Mouse (Mus musculus) lung, postnatal 36 days (tissue): ENCODE data around the gene Psme2b.
A peak's percentile ranks its signal among the peaks of the same experiment; 100 is the strongest.
"Not testable (repeated sequence)": the region's sequence is repeated elsewhere in the genome, so short reads cannot be mapped to it uniquely, and the experiment has no call there.

Experiments used
- DNase-seq: peaks from one replicate; pipeline ENCODE4 v3.0.0; 2022; ENCODE audit warnings: mixed read lengths

The Psme2b gene

DNA sequence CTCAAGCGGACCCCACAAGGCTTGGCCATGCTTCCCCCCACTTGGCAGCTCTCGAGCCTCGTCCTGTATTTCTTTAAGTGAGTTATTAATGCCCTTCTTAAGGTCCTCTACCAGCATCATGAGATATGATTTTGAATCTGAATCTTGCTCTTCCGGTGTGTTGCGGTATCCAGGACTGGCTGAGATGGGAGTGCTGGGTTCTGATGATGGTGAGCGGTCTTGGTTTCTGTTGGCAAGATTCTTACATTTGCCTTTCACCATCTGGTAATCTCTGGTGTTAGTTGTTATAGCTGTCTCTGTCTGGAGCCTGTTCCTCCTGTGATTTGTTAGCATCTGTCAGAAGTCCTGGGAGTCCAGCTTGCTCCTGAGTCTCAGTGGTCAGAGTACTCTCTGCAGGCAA, at the start of gene Psme2b:
Psme2b (minus strand) TSS at position 101 of the 400 bp plus-strand sequence.
- not testable (repeated sequence) for DNase-seq

- DNase-seq: peak; percentile 19
These were observed 48.0 kb upstream of the Psme2b start, which contains the start of gene Tgtp1 for GRCm38 (mm10) chr11:48994018-48994417. Gene Tgtp1 (minus strand): TSS chr11:48994172.

GRCm38 (mm10) chr11:48993296-48993695, 47.3 kb upstream of the Psme2b start:
- DNase-seq: not testable (repeated sequence)

- DNase-seq: peak; percentile 23
These were observed 45.9 kb upstream of the Psme2b start, which contains the start of gene Gm12185 for GRCm38 (mm10) chr11:48991740-48992520. Gene Gm12185 (minus strand): TSS chr11:48992226.

GRCm38 (mm10) chr11:48989981-48990380, 44.0 kb upstream of the Psme2b start:
- not testable (repeated sequence) for DNase-seq

DNA sequence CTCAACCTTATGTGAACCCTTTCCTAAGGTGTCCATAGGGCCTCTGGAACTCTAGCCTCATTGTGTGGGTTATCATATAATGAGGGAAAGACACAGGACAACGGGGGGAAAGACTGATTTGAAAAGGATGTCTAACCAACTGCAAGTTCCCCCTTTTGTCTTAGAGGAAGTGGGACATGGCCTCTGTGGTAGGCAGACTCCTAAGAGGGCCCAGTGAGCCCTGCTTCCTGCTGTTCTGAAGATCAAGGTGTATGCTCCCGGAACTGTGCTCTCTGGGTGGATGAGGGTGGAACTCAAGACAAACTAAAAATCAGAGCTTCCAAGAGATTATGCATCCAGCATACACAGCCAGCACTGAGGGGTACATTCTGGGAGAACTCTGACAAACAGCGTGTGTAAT, 42.2 kb upstream of the Psme2b start:
- DNase-seq: not testable (repeated sequence)

DNA sequence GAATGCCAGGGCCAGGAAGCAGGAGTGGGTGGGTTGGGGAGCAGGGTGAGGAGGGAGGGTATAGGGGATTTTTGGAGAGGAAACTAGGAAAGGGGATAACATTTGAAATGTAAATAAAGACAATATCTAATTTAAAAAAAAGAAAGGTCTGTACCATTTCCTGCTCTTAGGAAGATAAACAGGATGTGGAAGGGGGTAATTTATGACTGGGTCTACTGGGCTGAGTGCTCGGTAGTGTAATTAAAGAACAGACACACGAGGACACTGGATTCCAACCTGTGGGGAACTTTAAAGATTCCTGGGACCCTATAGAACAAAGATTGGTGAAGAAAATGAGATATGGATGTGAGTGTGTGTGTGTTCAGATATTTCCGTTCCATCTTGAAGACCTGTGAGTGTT, 36.9 kb upstream of the Psme2b start:
- DNase-seq: not testable (repeated sequence)

DNA sequence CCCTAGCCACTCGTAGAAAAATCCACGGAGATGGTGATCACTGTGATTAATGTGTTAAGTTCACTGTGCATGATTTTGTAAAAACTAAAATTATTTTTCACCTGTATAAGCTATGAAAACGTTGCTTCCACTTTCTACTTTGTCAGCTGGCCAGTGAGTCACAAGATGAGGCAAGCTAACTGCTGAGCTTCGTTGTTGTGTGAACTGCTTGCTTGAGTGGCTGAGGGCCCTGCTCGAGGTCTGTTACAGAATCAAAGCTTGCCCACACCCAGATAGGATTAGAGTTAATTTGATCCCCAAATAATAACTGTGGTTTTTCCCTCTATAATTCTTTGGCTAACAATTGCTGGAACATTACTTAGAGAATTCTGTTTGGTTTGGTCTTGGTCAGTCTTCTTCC, 34.1 kb upstream of the Psme2b start:
- not testable (repeated sequence) for DNase-seq

GRCm38 (mm10) chr11:48979251-48979650, 33.3 kb upstream of the Psme2b start, which contains the start of gene 9930111J21Rik1:
Gene 9930111J21Rik1 (minus strand): TSS chr11:48979398.
- not testable (repeated sequence) for DNase-seq

GRCm38 (mm10) chr11:48978240-48978939, 32.4 kb upstream of the Psme2b start, which contains the start of gene Olfr56:
Gene Olfr56 (plus strand): TSS chr11:48978889.
- DNase-seq: not testable (repeated sequence)

GRCm38 (mm10) chr11:48974686-48975085, 28.7 kb upstream of the Psme2b start:
- not testable (repeated sequence) for DNase-seq

DNA sequence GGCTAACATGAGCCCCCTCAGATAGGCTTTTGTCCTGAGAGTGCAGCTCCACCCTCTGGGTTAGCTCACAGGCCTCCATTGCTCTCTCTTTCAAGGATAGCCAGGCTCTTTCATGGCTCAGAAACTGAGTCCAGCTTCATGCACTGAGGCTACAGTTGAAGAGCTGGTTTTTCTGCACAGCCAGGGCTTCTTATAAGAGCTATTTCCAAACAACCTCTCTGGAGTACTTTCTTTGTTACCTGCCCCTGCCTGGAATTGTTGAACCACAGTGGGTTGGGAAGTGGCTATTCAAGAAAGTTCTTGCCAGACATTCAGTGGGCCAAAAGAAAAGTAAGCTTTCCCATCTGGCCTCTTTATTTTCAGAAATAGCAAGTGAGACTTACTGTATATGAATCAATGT, 6.7 kb downstream of the Psme2b start:
- not testable (repeated sequence) for DNase-seq

GRCm38 (mm10) chr11:48935291-48935690, 10.7 kb downstream of the Psme2b start:
- not testable (repeated sequence) for DNase-seq

- not testable (repeated sequence) for DNase-seq
These were observed 12.1 kb downstream of the Psme2b start for GRCm38 (mm10) chr11:48933923-48934322.

- DNase-seq: not testable (repeated sequence)
These were observed 12.6 kb downstream of the Psme2b start for GRCm38 (mm10) chr11:48933422-48933821.

- not testable (repeated sequence) for DNase-seq
These were observed 17.9 kb downstream of the Psme2b start for GRCm38 (mm10) chr11:48928068-48928467.

GRCm38 (mm10) chr11:48926437-48926836, 19.6 kb downstream of the Psme2b start:
- not testable (repeated sequence) for DNase-seq

DNA sequence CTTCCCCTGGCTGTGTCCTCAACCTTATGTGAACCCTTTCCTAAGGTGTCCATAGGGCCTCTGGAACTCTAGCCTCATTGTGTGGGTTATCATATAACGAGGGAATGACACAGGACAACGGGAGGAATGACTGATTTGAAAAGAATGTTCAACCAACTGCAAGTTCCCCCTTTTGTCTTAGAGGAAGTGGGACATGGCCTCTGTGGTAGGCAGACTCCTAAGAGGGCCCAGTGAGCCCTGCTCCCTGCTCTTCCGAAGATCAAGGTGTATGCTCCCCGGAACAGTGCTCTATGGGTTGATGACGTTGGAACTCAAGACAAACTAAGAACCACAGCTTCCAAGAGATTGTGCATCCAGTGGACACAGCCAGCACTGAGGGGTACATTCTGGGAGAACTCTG, 22.2 kb downstream of the Psme2b start:
- not testable (repeated sequence) for DNase-seq

DNA sequence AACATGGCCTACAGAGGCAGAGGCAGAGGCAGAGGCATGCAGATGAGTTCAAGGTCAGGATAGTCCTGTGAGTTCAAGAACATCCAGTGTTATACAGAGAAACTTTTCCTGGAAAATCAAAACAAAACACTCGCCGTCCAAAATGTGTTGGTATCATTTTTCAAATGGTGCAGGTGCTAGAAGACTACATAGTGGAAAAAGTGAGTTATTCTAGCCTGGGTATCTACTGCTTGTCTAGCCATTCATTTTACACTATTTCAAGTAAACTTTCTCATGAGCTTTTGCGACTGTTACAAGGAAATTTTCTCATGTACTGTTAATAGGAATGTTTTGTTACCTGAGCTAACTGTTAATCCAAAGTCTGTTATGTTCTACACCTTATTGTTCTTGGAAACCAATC, 27.6 kb downstream of the Psme2b start:
- no peak for DNase-seq

DNA sequence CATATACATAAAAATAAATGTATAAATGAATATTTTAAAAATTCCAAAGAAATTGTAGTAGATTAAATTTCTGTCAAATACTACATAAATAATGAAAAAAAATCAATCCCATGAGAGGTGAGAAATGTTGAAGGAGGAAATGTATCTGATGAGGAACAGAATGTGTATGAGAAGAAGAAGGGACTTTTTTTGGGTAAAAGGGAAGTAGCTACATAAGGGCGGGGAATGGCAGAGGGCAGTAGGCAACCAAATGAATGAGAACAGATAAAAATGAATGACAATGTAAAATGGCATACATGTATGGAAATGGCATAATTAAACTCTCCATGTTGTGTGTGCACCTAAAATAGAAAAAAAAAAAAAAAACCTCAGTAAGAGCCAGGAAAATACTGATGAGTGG, 32.4 kb downstream of the Psme2b start:
- DNase-seq: no peak

DNA sequence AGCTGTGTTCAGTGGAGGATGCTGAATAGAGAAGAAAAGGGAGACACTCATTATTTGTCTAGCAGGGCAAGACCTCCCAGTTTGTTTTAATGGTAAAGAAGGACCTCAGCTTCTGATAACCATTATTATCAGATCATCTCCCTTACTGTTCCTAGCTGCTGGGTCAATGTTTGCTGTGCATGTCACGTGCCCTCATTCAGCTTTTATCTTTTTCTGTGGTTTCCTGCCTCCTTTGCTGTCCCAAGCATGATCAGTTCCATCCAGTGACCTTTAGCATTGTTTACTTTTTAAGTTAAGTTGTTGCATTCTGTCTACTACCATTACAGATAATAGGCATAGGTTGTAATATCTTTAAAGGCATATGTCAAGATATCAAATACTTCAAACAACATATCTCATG, 37.5 kb downstream of the Psme2b start:
- no peak for DNase-seq

- peak; percentile 41 for DNase-seq
These were observed 44.0 kb downstream of the Psme2b start, which contains the start of gene Gm5431 for GRCm38 (mm10) chr11:48902021-48902420. Gene Gm5431 (minus strand): TSS chr11:48902214.

- DNase-seq: not testable (repeated sequence)
These were observed 44.4 kb downstream of the Psme2b start for GRCm38 (mm10) chr11:48901567-48901930.
